Mouse (Mus musculus): ENCODE results near the gene Tubb5.

DNA sequence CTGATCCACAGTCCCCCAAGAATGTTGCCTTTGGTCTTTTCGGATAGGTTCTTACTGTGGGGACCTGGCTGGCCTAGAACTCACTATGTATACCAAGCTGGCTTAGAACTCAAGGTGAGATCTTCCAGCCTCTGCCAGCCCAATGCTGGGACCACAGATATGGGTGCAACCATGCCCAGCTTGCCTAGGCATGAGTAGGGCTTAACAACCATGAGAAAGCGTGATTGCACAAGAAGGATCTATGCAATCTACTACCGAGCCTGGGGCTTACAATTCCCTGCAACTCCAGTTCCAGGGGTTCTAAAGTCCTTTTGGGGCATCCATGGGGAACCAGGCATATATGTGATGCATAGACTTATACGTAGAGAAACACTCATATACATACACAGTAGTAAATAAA is 47.2 kb downstream of the Tubb5 start:
- TF ChIP-seq POLR2A (IDR thresholded peaks at IDR 0.05; ENCODE audit: borderline replicate concordance, extremely low read depth, low read depth, low read length) = no peak
- TF ChIP-seq CTCF (IDR thresholded peaks at IDR 0.05; ENCODE audit: insufficient read depth, low read length) = no peak

Data from lung, adult 2 months (tissue).